Mouse (Mus musculus) regulatory T cell (primary cell): Measurements from ENCODE around the gene Dcaf5.

Experiments used
- in situ Hi-C: fragments of 300-600 bp; cut with MboI, MseI; formaldehyde crosslinking; loops from one replicate; pipeline ENCODE4 v1.15.1; 2025; ENCODE audit warnings: high pct_unique_total_duplicates

Dcaf5 gene

DNA sequence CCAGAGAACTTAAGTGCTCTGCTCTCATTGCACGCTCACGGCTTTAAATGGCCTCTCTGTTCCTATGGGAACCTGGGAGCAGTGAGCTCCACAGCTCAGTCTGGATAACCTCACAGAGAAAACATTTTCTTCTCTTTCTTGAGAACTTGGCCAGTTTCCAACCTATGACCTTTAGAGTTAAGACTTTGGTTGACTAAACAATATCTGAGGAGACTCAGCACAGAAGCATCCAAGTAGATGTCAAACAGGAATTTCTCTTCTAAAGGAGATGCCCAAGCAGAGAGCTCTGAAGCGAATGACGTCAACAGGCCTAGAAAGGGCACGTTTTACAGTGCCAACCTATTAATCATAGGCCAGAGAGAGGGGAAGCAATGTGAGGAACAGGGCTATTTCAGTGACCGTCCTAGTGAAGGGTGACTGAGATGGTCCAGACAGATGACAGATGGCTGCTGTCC, 91.6 kb downstream of the Dcaf5 start:
- in situ Hi-C loops, result no loop called here

DNA sequence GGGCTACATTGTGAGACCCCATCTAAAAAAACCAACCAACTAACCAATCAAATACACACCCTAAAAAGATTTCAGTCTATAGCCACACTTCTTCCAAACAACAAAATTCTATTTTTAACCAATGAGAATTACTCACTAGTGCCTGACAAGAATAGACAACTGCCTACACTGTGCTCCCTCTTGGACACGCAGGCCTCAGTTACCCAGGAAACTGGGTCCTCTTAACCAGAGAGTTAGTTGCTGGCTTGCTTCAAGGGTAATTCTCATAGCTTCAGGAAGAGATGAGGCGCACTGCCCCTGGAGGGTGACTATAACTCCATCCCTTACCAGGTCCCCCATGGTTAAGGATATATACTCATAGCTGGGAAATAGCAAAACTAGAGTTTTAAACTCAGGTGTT, 95.5 kb downstream of the Dcaf5 start:
- in situ Hi-C loops, result no loop called here

DNA sequence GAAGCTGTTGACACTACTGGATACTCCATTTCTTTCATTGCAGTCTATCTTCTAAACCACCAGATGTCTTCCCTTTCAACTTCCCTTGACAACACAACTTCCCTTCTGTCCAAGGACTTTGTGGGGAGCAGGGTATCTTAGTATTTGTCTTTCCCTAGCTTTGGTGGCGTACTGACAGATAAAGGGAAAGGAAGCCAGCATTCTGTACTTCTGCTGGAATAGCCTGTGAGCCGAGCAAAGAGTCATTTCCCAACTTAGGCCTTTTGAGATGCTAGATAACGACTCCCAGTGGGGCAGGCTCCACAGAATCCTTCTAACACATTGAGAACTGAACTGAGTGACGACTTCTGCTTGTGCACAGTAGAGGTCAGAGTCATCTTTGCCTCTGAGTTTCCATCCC, 102.2 kb downstream of the Dcaf5 start:
- in situ Hi-C loops, result loop anchor here (10.0 kb wide), 1 partner anchor 221 kb away; no protein-coding TSS in a partner anchor

DNA sequence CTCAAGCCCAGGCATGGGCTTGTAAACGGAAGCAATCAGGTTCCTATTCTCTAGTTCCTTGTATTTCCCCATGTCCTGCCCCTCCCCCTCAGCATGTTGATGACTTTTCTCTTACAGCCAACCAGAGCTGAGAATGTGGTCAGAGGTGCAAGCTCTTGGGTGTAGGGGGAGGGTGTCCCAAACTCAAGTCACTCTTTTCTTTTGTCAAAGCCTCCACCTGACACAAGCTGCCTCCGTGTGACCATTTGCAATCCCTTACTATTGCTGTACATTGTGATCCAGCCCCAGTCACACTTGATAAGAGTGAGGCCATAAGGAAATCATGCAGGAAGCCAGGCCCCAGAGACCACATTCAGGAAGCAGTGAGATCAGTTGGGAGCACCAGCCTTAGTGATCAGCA, 104.8 kb downstream of the Dcaf5 start:
- in situ Hi-C loops, result loop anchor here (10.0 kb wide), 1 partner anchor 223 kb away; no protein-coding TSS in a partner anchor

DNA sequence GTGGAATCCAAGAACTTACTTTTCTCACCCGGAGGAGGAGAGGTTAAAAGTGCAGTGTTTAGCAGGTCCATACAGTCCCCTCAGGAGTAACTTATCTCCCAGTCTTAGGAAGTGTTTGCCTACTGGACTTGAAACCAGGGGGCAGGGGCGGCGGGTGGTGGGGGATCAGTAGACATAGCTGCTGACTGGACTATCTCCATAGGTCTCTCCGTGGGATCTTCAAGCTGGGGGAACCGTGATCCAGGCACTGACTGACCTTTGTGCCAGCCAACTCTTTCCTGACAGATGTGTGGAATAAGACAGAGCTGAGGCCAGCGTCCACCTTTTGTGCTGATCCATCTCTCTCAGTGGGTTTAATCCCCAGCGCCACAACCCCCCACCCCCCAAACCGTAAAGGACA, 105.6 kb downstream of the Dcaf5 start:
- in situ Hi-C loops, result loop anchor here (10.0 kb wide), 1 partner anchor 224 kb away; no protein-coding TSS in a partner anchor

DNA sequence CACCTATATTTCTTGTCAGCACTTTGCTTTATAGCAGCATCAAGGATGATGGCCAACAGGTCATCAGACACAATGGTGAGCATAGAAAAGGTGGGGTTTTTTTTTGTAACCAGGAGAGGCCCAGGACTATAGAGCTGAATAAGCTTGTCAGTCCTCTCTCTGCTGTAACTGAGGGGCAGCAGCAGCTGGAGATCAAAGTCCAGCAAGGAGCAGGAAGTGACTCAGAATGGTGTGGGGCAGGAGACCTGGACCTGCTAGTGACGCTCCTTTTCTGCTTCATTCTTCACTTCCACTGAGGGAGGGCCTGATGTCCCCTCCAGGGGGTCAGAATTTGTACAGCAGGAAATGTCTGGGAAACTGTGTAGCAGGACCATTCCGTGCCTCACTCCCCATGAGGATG, 106.8 kb downstream of the Dcaf5 start:
- in situ Hi-C loops, result loop anchor here (10.0 kb wide), 1 partner anchor 225 kb away; no protein-coding TSS in a partner anchor

DNA sequence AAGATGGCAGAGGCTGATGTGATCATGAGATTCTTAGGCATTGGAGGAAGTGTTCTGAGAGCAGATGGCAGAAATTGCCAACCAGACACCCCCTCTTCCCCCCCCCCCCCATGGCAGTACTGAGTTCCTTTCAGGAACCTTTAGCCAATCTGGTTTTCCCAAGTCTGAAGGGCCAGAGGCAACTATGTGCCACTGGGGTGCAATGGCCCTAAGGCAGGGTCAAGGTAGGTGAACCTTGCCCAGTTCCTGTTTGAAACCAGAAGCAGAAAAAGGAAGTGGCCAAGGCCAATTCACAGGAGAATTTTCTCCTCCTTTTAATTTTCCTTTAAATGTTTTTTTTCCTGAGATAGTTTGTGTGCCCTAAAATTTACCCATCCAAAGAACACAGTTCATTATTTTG, 110.4 kb downstream of the Dcaf5 start:
- in situ Hi-C loops, result no loop called here

DNA sequence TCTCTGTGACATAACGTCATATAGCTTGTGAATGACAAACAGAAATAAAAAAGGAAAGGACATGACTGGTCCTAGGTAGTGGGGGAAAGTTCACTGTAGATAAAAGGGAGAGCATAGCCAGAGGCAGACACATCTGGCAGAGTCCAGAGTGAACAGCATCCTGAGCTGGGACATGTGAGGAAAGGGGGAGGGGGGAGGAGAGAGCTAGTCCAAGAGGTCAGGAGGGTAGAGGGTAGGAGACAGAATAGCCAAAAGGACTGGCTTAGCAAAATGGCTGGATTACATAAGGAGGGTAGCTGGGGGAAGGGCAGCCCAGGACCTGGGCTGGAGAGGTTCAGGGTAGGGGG, 111.6 kb downstream of the Dcaf5 start:
- in situ Hi-C loops, result no loop called here

DNA sequence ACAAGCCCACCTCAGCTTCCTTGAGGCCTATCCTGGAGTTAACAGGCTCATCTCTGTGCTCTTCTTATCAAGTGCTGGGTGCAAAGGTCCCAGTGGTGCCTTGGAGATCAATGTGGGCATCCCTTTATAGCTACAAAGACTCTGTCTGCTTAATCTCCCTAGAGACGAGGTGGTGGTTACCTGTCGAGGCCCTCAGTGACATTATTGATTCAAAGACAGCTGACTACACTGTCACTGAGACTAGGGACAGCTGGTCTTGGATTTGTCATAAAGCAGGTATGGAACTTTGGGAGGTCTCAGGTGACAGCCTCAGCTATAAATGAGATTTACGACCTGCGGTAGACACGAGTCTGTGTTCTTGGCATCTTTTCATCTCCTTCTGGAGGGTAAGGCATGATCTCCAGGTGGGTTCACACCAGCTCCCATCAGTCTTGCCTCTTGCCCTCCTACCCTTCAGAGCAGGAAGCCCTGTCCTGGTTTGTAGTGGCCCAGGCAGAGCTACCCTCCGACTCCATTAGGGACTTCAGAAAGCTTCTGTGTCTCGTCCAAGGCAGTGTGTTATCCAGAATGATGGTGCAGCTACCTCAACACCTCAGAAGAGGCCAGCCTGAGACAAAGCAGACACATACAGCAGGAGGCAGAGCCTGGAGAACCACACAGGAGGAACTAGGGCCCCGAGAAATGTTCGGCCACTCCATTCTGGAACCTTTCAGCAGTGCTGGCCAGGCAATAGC, 112.2 kb downstream of the Dcaf5 start:
- in situ Hi-C loops, result no loop called here

DNA sequence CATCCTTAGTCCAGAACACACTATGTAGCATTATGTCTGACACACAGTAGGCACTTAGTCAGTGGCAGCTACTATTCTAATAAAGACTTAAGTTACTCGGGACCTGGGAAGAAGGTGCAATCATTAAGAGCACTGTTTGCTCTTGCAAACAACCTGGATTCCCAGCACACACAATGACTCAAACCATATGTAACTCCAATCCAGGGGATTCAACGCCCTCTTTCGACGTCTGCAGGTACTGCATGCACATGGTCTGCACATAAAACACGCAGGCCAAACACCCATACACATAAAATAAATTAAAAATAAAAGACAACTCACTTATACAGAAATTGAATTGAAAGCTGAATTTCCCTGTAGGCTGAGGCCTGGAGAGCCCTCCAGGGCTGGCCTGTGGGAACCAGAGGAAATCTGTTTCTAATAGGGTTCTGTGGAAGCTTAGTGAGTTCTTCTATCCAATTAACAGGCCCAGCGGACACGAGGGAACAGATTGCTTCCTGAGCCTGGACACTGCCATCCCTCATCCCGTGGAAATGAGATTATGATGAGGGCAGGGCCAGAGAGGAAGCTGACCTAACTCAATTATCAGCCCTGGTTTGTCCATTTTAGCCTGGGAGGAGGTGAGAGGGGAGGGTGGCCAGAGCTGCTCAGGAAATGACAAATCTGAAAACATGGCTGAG, 112.9 kb downstream of the Dcaf5 start:
- in situ Hi-C loops, result no loop called here

DNA sequence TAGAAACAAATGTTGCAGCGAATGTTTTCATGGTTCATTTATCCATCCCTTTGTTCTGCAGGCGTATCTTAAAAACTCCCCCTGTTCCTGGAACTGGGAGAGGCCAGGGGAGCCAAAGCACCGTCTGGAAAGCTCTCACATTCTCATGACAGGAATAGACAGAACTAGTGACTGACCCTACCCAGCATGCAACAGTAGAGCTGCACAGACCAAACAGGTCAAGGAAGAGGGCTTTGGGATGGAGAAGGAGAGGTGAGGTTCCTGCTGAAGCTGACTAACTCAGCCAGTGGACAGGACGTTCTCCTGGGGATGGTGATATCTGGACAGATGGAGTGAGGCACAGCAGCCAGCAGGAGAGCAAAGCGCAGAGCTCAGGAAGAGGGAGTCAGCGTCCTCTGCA, 113.9 kb downstream of the Dcaf5 start:
- in situ Hi-C loops, result no loop called here

DNA sequence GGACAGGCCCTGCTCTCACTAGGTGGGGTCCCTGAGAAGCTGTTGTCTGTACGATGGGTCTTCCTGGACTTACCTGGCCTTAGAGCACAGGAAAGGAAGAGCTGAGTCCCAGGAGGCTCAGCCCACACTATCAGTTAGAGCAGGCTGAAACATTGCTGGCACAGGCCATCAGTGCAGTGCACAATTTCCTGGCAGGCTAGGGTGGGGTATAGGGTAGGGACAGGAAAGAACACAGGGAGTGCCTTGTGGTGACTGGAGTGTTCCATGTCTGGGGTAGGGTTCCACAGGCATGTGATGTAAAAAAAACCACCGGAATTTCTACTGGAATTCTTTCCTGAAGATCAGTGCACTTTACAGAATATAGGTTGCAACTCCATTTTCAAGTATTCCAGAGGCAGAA, 117.3 kb downstream of the Dcaf5 start:
- in situ Hi-C loops, result no loop called here

DNA sequence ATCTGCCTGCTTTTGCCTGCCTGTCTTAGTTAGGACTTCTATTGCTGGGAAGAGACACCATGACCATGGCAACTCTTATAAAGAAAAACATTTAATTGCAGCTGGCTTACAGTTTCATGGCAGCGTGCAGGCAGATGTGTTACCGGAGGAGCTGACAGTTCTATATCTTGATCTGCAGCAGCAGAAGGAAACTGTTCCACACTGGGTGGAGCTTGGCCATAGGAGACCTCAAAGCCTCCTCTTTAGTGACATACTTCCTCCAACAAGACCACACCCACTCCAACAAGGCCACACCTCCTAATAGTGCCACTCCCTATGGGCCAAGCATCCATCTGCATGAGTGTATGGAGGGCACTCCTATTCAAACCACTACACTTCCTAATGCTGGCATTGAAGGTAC, 121.1 kb downstream of the Dcaf5 start:
- in situ Hi-C loops, result no loop called here

DNA sequence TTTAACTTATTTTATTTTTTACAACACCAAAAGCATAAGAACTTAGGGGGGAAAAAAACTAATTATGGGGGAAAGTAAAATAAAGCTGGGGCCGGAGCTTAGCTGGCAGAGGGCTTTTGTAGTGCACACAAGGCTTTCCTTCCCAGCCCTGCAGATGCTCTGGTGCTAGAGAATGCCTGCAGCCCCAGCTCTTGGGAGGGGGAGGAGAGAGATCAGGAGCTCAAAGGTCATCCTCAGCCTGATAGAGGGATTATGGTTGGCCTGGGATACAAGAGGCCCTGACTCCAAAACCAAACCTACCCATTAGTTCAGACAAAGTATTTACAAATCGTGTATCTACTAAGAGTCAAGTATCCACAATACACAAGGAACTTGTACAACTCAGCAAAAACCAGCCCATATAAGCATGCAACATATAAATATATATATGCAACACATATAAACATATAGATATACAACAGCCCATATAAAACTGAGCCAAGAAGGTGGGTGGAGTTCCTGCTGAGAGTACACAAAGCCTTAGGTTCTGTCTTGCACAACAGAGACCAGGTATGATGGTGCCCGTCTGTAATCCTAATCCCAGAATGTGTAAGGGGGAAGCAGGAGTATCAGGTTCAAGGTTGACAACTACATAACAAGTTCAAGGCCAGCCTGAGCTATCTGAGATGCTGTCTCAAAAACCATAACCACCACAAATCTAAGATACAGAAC, 124.3 kb downstream of the Dcaf5 start:
- in situ Hi-C loops, result no loop called here

DNA sequence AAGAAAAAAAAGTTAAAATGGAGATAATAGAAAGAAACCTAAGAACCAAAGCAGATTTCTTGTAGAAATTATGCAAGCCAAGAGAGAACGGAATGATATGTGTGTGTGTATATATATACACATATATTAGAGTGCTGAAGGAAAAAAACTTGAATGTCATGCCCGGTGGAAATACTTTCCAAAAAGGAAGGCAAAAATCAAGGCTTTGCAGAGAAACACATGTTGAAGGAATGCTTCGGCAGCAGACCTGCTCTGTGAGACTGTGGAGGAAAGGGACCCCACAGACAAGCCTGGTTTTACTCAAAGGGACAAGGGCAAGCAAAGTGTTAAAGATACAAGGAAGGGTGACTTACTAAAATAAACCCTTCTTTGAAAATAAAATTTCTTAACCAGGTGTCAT, 128.8 kb downstream of the Dcaf5 start:
- in situ Hi-C loops, result loop anchor here (10.0 kb wide), 1 partner anchor 1887 kb away; no protein-coding TSS in a partner anchor

DNA sequence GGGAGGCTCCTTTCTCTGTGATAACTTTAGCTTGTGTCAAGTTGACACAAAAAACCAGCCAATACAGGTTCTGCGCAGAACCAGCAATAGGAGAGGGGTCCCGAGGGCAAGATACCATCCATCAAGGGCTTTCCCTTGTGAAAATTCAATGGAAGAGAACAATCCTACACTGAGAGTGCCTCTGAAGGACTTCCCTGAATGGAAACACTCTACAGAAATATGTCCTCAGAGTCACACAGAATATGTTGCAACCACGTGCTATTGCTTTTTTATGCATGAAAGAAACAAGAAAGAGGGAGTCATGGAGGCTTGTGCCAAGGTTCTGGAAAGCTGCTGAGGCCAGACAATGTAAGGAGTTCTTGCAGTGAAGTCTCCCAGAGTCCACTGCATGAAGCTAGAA, 131.9 kb downstream of the Dcaf5 start:
- in situ Hi-C loops, result loop anchor here (10.0 kb wide), 1 partner anchor 1890 kb away; no protein-coding TSS in a partner anchor

DNA sequence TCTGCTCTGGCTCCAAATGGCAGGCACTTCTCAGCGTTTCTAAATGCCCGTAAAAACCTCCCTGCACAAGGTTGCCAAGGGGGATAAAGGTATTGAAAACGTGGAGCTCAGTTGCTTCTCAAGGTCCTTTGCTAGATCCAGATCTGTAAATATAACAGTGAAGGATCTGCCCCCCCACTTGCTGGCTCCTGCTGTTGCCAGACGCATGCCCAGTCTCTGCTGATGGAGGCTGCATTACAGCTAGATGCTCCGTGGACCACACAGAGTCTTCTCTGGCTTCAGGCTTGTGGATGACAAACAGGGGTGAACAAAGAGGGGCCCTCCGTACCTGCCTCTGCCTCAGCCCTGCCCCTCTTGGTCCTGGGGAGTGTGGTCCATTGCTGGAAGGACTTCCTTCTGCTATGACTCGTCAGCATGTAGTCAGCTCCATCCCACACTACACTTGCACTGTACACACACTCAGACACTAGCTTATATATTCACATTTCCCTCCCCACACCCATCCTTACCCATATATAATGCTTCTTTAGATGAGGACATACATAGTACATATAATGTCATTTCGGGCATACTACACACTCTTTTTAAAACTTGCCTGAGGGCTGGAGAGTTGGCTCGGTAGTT, 135.5 kb downstream of the Dcaf5 start:
- in situ Hi-C loops, result loop anchor here (10.0 kb wide), 1 partner anchor 1894 kb away; no protein-coding TSS in a partner anchor

DNA sequence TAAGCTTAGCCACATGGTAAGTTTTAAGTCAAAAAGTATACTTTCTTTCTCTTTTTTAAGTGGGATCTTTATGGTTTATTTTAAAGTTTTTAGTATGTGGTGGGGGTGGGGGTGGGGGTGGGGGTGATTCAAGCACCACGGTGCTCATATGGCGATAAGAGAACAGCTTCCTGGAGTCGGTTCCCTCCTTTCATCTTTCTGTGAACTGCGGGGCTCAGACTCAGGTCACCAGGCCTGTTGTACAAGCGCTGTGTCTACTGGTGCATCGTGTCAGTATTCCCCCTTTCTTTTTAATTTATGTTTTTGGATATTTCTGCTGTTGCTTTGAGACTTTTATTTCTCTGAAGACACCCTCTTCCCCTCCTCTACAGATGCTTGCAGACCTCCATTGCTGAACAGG, 137.7 kb downstream of the Dcaf5 start:
- in situ Hi-C loops, result no loop called here

DNA sequence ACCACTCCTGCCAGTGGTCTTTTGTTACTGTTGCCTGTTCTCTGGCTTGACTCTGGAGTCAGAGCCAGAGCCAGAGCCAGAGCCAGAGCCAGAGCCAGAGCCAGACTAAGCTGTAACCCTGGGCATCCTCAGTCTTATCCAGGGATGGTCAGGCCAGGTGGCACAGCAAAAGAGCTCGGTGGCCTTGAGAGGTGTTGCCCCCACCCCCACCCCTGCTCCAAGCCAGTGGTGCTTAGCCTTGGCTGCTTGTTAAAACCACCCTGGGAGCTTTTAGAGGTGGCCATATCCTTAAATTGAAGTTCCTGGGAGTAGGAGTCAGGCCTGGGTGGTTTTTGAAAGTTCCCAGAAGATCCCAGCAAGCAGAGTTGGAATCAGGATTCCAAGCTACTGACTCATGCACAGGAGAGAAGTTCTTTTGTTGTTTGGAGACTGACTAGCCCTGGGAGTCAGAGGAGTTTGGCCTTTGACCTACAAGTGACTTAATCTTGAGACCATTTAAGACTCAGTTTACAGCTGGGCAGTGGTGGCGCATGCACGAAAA, 144.4 kb downstream of the Dcaf5 start:
- in situ Hi-C loops, result no loop called here

DNA sequence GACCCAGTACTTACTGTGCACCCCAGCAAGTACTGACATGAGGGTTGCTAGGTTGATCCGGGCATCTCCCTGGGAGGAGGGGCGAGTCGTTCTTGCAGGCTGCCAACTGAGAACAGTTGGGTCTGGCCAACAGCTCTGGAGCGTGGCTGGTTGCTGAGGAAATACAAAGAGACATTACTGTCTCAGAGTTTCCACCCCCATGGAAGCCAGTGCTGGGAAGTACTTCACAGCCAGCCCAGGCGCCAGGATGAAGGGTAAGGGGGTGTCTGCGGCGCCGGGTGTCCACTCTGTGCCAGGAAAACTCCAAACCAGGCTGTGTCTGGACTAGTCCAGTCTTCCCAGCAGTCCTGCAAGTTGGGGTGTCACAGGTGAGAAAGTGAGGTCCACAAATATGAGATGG, 145.4 kb downstream of the Dcaf5 start:
- in situ Hi-C loops, result no loop called here

DNA sequence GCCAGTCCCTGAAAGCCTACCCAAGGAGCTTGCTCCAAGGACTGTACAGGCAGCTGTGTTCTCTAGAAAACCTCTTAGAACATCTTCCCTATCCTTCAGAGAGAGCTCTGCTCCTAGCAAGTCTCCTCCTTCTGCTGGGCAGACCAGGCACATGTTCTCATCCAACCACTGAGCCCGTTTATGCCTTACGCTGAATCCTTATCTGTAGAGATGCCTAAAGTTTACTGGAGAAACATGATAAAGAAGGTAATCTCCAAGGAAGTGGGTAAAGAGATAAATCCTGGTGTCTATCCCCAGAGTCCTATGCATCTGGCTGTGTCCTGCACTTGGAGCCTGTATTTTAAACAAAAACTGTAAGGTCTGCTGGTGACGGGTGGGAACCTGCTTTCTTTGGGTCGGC, 145.9 kb downstream of the Dcaf5 start:
- in situ Hi-C loops, result no loop called here

DNA sequence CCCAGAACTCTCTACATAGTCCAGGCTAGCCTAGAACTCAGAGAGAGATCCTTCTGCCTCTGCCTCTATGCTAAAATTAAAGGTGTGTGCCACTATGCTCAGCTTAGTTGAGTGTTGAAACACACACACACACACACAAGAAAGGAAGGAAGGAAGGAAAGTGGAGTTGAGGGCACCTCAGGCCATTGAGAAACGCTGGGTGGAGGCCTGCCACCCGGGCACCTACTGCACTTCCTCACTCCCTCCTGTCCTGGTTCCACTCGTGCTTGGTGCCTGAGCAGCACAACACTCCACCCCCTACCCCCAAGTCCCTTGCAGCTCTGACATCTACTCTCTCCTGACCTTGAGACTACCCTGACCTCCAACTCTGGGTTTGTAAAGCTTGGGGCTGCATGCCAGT, 146.7 kb downstream of the Dcaf5 start:
- in situ Hi-C loops, result no loop called here
